Mouse (Mus musculus): Measurements from ENCODE around the gene Stard3.

Stard3 gene

DNA sequence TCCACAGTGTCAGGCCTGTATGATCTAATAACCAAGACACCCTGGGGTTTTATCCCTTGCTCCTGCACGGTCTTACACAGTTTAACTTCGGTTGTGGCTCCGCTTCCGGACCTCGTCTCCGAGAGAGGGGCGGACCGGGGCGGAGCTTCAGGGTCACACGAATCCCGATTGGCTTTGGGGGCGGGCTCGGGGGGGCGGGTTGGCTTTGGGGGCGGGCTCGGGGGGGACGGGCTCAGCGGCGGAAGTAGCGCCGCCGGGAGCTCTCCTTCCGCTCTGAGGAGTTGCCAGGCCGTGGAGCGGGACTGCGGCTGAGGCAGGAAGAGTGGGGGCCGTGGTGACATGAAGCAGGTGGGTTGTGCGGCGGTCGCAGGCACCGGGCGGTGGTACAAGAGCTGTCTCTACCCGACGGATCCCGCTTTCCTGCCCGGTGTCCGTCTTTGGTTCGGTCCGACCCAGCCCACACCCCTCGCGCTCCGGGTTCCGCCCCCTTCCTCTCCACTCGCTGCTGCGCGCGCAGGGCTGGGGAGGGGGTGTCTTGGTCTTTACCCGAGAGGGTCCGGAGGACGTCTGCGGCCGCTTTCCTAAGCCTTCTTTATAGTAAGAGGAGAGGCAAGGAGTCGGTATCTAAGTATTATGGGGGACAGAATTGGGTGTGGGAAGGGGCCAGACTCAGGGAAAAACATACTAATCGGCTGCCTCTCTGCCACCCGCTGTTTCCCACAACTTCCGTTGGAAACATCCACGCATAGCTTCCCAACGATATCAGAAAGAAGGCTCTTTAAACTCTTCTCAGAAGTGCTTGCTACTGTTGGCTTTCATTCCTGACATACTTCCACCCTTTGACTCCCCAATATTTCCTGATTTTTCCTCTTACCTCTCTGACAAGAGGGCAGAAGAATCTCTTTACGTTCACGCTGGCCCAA, at the start of gene Stard3:
Gene Stard3 (plus strand): TSS at position 208 of the 923 bp plus-strand sequence.
- DNase-seq, result peak; percentile 83 to 92

DNA sequence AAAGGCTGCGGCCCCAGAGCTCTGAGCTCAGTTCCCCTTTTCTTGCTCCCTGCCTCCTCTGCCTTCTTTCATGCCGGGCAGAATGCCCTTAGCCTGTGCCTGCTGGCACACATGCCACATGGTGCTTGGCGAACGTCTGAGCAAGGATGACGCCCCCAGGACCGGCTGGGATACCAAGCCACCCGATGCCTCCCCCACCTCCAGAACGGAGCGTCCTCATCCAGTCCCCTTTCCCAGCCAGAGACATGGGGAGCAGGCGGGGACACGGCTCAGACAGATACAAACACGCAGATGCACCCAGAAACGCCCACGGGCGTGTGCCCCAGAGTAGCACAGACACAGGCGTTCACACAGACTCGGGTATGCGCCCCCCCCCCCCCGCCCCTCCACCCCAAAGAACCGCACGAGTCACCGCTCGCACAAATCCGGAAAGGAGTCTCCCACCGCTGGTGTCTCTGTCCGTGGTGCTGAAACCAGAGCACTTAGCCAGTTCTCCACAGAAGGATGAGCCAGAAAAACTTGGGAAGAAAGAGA, 44.3 kb upstream of the Stard3 start:
- DNase-seq, result peak; percentile 66 to 73

DNA sequence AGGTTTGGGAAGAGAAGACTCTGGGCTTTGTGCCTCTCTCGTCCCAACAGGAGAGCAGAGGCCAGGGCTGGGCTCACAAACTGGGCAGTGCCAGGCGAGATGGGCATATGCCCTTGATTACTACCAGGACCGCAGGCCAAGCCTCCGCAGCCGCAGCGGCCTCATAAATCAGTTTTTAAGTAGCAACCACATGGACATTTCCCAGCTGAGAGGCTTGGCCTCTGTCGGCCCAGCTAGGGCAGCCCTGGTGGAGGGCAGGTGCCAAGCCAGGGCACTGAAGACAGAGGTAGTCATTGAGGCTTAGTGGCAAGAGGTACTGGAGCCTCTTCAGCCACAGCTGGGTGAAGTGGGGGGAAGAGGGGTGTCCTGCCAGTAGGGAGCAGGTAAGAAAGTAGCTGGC, 40.7 kb upstream of the Stard3 start:
- no peak for DNase-seq

DNA sequence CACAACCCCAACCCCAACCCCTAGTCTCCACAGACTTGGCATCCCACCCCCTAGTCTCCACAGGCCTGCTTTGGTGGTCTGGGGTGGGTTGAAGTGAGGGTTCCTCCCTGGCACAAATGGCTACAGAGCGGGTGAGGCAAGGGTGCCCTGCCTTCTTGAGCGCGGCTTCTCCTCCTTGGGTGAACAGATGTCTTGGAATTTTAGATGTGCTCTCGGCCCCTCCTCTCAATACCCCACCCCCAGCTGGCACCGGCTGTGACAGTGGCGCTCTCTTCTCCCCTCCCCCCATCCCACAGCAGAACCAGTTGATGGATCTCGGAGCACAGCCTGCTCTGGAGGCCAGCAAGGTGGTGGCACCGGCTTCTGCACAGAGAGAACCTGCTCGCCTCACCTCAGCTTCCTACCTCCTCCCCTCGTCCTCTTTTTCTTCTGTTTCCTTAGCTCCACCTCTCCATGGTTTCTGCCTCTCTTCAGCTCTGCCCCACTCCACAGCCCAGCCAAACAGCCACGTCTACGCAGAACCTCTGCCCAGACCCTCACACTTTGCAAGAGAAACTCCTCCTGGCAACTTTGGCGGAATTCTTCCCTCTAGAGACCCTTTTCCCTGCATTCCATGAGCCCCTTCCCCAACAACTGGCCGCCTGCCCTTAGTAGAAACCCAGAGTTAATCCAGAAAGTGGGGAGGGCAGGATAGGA, 39.6 kb upstream of the Stard3 start:
- DNase-seq, result peak; percentile 50 to 58

GRCm38 (mm10) chr11:98319120-98319519, 39.0 kb upstream of the Stard3 start:
- DNase-seq, result peak; percentile 63 to 77

GRCm38 (mm10) chr11:98319544-98319943, 38.6 kb upstream of the Stard3 start:
- DNase-seq, result no peak

DNA sequence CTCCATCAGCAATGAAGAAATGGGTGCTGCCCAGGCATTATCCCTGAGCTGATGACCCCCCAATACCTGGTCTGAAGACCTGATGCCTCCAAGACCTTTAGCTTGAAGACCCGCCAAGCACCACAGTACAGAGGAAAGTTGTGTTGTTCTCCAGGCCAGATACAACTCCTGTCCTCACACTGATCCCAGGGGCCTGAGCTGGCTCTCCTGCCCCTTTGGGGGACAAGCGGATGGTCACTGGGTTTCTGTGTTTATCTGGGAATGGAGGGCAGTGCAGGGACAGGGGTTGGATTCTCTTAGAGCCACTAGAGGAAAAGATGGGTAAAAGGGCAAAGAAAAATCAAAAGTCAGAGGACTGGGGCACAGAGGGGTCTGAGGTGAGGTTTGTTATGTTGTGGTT, 38.2 kb upstream of the Stard3 start:
- DNase-seq, result peak in 1 of 2 experiments; percentile 45

DNA sequence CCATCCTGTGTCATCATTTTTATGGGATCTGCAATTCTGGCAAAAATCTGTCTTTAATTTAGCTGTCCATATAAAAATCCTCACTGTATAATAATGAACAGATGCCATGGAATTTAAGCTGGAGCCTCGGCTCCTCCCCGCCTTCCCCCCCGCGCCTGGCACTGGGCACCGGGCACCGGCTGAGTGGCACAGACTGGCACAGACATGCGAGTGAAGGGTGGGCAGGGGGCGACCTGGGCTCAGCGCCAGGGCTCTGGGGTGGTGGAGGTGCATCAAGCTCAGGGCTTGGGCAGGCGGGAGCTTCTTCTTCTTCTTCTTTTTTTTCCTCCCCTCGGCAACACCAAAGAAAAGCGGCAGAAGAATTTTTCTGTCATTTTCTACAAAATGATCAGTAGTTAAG, 37.8 kb upstream of the Stard3 start:
- peak; percentile 65 to 80 for DNase-seq

GRCm38 (mm10) chr11:98320806-98321676, 37.1 kb upstream of the Stard3 start:
- DNase-seq, result peak; percentile 65 to 70

DNA sequence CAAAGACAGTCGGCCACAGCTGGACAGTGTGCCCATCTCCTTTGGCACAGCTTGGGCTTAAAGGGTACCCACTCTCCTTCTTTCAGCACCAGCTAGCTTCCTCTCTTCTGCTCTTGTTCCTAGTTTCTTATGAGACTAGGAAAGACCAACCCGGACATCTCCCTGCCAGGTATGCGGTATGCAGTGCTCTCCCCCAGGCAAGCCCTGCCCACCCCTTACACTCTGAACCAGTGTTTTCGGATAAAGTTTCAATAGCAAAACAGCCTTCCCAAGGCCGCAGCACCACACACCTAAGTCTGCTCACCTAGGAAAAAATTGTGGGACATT, 36.5 kb upstream of the Stard3 start:
- no peak for DNase-seq

- DNase-seq, result peak in 1 of 2 experiments; percentile 29
Measured at GRCm38 (mm10) chr11:98322159-98322558, 36.0 kb upstream of the Stard3 start.

GRCm38 (mm10) chr11:98323136-98323866, 34.9 kb upstream of the Stard3 start:
- peak in 1 of 2 experiments; percentile 42 for DNase-seq

- DNase-seq, result peak; percentile 36 to 40
Measured at GRCm38 (mm10) chr11:98323933-98324332, 34.2 kb upstream of the Stard3 start.

DNA sequence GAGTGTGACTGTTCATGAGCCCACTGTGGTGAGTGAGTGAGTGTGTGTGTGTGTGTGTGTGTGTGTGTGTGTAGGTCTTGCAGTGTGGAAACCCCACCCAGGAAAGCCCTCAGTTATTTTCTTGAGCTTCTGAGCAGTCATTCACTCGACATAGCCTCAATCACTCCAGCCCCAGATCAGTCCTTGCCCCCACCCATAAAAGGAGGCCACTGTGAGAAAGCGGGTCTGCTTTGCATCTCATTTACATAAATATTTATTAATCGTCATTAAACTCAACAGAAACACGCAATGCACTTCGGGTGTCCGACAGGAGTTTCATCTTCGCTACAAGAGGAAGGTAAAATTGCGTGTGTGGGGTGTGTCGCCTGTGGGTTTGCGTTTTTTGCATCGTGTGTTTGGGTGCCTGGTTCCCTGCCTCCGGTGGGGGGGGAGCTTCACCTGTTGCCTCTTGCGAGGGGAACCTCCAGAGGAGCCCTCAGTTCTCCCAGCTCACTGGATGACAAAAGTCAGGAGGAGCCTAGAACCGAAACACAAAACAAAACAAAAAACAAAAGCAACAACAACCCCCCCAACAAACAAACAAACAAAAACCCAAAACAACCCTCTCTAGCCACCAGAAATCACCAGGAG, 32.9 kb upstream of the Stard3 start:
- DNase-seq, result peak; percentile 46 to 69

GRCm38 (mm10) chr11:98325821-98326218, 32.3 kb upstream of the Stard3 start:
- DNase-seq, result peak; percentile 49 to 57

- DNase-seq, result peak in 1 of 2 experiments; percentile 59
Measured at GRCm38 (mm10) chr11:98326741-98327135, 31.4 kb upstream of the Stard3 start.

GRCm38 (mm10) chr11:98327136-98328030, 30.8 kb upstream of the Stard3 start:
- DNase-seq, result peak; percentile 73 to 81

DNA sequence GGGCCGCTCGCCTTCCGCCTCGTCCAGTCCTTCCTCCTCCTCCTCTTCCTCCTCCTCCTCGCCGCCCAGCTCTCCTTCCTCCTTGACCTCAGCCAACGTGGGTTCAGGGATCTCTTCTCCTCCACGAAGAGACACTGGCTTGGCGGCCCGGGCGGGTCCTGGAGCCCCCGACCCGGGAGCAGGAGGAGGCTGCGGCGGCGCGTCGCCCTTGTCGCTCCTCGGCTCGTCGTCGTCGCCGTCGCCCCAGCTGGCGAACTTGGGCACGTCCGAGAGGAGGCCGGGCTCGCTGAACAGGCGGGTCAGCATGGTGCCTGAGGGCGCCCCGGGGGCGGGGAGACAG, 30.2 kb upstream of the Stard3 start:
- peak in 1 of 2 experiments; percentile 84 for DNase-seq

- peak; percentile 82 to 84 for DNase-seq
Measured at GRCm38 (mm10) chr11:98328371-98329069, 29.6 kb upstream of the Stard3 start.
